Mouse (Mus musculus) megakaryocyte, embryonic 14.5 days (primary cell): ENCODE data around the gene Vwa3b. TPM values are rescaled to one million over a fixed set of nuclear protein-coding genes. Genes with fewer than 3 reads are reported as not detected.

ENCODE experiments used
- H3K27me3 ChIP-seq: replicated peaks from 2 replicates; pipeline ENCODE3; 2012; ENCODE audit warnings: inconsistent platforms
- H3K36me3 ChIP-seq: replicated peaks from 2 replicates; pipeline ENCODE3; 2012; ENCODE audit warnings: low read length, inconsistent platforms, mixed read lengths
- H3K4me1 ChIP-seq: 2 replicates; pipeline ENCODE4 v1.6.1; 2012; ENCODE audit warnings: inconsistent platforms
- H3K4me3 ChIP-seq: replicated peaks from 2 replicates; pipeline ENCODE3; 2012; ENCODE audit warnings: moderate library complexity, mild to moderate bottlenecking, inconsistent platforms
- H3K9me3 ChIP-seq: 2 replicates; pipeline ENCODE4 v1.6.1; 2012; ENCODE audit warnings: inconsistent platforms
- FLI1 ChIP-seq: IDR thresholded peaks from 2 replicates; pipeline ENCODE4 v1.6.1; 2012; ENCODE audit warnings: low read length, inconsistent platforms, mixed read lengths
- GATA1 ChIP-seq: IDR thresholded peaks from 3 replicates; pipeline ENCODE4 v1.6.1; 2012; ENCODE audit warnings: mixed read lengths, low read length, inconsistent platforms, borderline replicate concordance
- polyA plus RNA-seq: library from polyadenylated mRNA; stranded (reverse); fragments of >175 nt; gene quantifications from 2 replicates; pipeline ENCODE4 v1.2.3, GENCODE M21; 2012; ENCODE audit warnings: low replicate concordance; ENCODE audit not compliant: insufficient read depth

The Vwa3b gene
- polyA plus RNA-seq, 1 experiment = not detected

GRCm38 (mm10) chr1:37081376-37082214, 55.2 kb downstream of the Vwa3b start:
- Histone ChIP-seq H3K27me3 (peaks cover 2% of the 10 kb centered on the region), H3K9me3 (peaks cover 7% of the 10 kb centered on the region), H3K4me1 (no peaks in the 10 kb centered on the region), H3K4me3 (no peak overlapping the region), H3K36me3 (no peaks in the 10 kb centered on the region)
- TF ChIP-seq FLI1 (no peak), GATA1 (no peak)

- no peaks in the 10 kb centered on the region for H3K36me3 ChIP-seq
- no peak for TF ChIP-seq FLI1
- no peak for TF ChIP-seq GATA1
- no peak overlapping the region for H3K4me3 ChIP-seq
Observed at GRCm38 (mm10) chr1:37082215-37082464, 55.7 kb downstream of the Vwa3b start.

GRCm38 (mm10) chr1:37084075-37084474, 57.7 kb downstream of the Vwa3b start:
- Histone ChIP-seq H3K4me3 (no peak overlapping the region), H3K27me3 (peaks cover 4% of the 10 kb centered on the region), H3K4me1 (no peaks in the 10 kb centered on the region), H3K36me3 (no peaks in the 10 kb centered on the region), H3K9me3 (peaks cover 10% of the 10 kb centered on the region)
- no peak for TF ChIP-seq FLI1
- no peak for TF ChIP-seq GATA1

More at GRCm38 (mm10) chr1:37082215-37082464, 55.7 kb downstream of the Vwa3b start:
- peaks cover 7% of the 10 kb centered on the region for H3K9me3 ChIP-seq
- H3K4me1 ChIP-seq = no peaks in the 10 kb centered on the region
- peaks cover 2% of the 10 kb centered on the region for H3K27me3 ChIP-seq

- Histone ChIP-seq H3K4me3 (no peak overlapping the region), H3K36me3 (no peaks in the 10 kb centered on the region), H3K9me3 (peaks cover 10% of the 10 kb centered on the region), H3K27me3 (peaks cover 5% of the 10 kb centered on the region), H3K4me1 (no peaks in the 10 kb centered on the region)
- TF ChIP-seq FLI1 (no peak), GATA1 (no peak)
Observed at GRCm38 (mm10) chr1:37085171-37085570, 58.8 kb downstream of the Vwa3b start.

GRCm38 (mm10) chr1:37089191-37089590, 62.8 kb downstream of the Vwa3b start:
- no peaks in the 10 kb centered on the region for H3K36me3 ChIP-seq
- H3K27me3 ChIP-seq = peaks cover 8% of the 10 kb centered on the region
- peaks cover 20% of the 10 kb centered on the region for H3K9me3 ChIP-seq
- TF ChIP-seq GATA1 = no peak
- no peak for TF ChIP-seq FLI1
- H3K4me1 ChIP-seq = no peaks in the 10 kb centered on the region
- no peak overlapping the region for H3K4me3 ChIP-seq

- Histone ChIP-seq H3K27me3 (peaks cover 3% of the 10 kb centered on the region), H3K4me3 (no peak overlapping the region), H3K36me3 (no peaks in the 10 kb centered on the region), H3K9me3 (peaks cover 27% of the 10 kb centered on the region), H3K4me1 (no peaks in the 10 kb centered on the region)
- no peak for TF ChIP-seq FLI1
- TF ChIP-seq GATA1 = no peak
Observed at GRCm38 (mm10) chr1:37097382-37098093, 71.1 kb downstream of the Vwa3b start.

- Histone ChIP-seq H3K4me1 (no peaks in the 10 kb centered on the region), H3K4me3 (no peak overlapping the region), H3K36me3 (no peaks in the 10 kb centered on the region), H3K9me3 (peaks cover 27% of the 10 kb centered on the region), H3K27me3 (peaks cover 7% of the 10 kb centered on the region)
- TF ChIP-seq FLI1 (no peak), GATA1 (no peak)
Observed at GRCm38 (mm10) chr1:37098094-37098555, 71.7 kb downstream of the Vwa3b start.

- Histone ChIP-seq H3K9me3 (peaks cover 13% of the 10 kb centered on the region), H3K4me3 (no peak overlapping the region), H3K27me3 (peaks cover 8% of the 10 kb centered on the region), H3K36me3 (no peaks in the 10 kb centered on the region), H3K4me1 (no peaks in the 10 kb centered on the region)
- TF ChIP-seq FLI1 (no peak), GATA1 (no peak)
Observed at GRCm38 (mm10) chr1:37100361-37100760, 74.0 kb downstream of the Vwa3b start.

- TF ChIP-seq FLI1 (no peak), GATA1 (no peak)
- no peaks in the 10 kb centered on the region for H3K36me3 ChIP-seq
- no peaks in the 10 kb centered on the region for H3K4me1 ChIP-seq
- H3K27me3 ChIP-seq = peaks cover 10% of the 10 kb centered on the region
- H3K9me3 ChIP-seq = peaks cover 13% of the 10 kb centered on the region
- no peak overlapping the region for H3K4me3 ChIP-seq
Observed at GRCm38 (mm10) chr1:37101016-37101415, 74.6 kb downstream of the Vwa3b start.

- Histone ChIP-seq H3K27me3 (peaks cover 14% of the 10 kb centered on the region), H3K4me3 (no peak overlapping the region)
- no peak for TF ChIP-seq FLI1
- TF ChIP-seq GATA1 = no peak
Observed at GRCm38 (mm10) chr1:37101717-37102116, 75.3 kb downstream of the Vwa3b start.

More at GRCm38 (mm10) chr1:37101717-37102116, 75.3 kb downstream of the Vwa3b start:
- Histone ChIP-seq H3K36me3 (no peaks in the 10 kb centered on the region), H3K4me1 (no peaks in the 10 kb centered on the region), H3K9me3 (peaks cover 9% of the 10 kb centered on the region; the same call in 1 of the 2 replicates)
